Mouse (Mus musculus): ENCODE measurements around the gene Ccdc167. TPM values are rescaled to one million over a fixed set of nuclear protein-coding genes. Genes with fewer than 3 reads are reported as not detected.
"Not testable (repeated sequence)": the region's sequence is repeated elsewhere in the genome, so short reads cannot be mapped to it uniquely, and the experiment has no call there.

The Ccdc167 gene
- polyA plus RNA-seq, 1 experiment from 2014 or later, result 10.8 TPM

DNA sequence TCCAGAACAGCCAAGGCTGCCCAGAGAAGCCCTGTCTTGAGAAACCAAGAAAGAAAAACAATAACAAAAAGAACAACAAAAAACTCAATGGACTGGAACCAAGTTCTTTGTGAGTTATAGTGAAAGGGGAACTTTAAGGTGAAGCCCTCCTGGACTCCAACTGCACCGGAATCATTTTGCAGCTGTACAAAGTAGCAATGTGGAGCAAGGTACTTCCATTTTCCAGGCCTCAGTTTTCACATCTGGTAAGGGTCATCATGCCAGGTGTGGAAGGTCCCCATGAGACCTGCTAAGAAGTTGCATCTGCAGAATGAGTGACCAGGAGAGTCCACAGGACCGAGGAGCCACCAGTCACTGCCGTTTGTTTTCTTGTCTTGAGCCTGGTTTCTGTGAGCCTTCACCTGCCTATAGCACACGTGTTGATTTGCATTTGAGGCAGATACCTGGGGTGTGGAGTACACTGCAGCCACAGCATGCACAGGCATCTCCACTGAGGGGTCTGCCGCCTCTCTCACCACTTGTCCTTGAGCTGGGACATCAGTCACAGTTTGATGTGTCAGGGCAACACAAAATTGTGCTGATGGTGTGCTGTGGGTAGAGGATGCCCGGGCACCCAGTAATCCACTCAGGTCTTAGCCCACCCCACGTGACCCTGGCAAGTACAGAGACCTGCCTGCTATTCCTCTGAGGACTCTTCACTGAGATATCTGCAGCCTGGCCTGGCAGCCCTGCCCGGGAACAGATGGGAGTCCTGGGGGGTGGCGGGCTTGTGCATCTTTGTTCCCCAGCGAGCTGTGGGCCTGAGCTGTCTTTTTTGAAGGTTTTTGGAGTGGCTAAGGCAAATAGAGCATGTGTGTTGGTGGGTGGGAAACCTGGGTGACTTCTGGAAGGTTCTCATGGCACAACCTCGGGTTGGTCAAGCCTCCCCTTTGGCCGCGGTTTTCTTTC lies 3.1 kb upstream of the Ccdc167 start:
- DNase-seq (ENCODE audit: low spot score), result no peak

- DNase-seq (ENCODE audit: low spot score), result no peak
Observed at GRCm38 (mm10) chr17:29718660-29719059, 1.8 kb upstream of the Ccdc167 start.

DNA sequence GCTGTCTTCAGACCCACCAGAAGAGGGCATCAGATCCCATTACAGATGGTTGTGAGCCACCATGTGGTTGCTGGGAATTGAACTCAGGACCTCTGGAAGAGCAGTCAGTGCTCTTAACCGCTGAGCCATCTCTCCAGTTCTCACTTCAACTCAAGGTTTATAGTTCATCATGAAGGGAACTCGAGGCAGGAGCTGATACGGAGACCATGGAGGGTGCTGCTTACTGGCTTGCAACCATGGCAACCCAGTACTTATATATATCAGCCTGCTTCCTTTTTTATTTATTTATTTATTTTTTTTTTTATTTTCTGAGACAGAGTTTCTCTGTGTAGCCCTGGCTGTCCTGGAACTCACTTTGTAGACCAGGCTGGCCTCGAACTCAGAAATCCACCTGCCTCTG lies 3.1 kb downstream of the Ccdc167 start:
- DNase-seq (ENCODE audit: low spot score), result not testable (repeated sequence)

- no peak for DNase-seq (ENCODE audit: low spot score)
Observed at GRCm38 (mm10) chr17:29712565-29712964, 4.3 kb downstream of the Ccdc167 start.

DNA sequence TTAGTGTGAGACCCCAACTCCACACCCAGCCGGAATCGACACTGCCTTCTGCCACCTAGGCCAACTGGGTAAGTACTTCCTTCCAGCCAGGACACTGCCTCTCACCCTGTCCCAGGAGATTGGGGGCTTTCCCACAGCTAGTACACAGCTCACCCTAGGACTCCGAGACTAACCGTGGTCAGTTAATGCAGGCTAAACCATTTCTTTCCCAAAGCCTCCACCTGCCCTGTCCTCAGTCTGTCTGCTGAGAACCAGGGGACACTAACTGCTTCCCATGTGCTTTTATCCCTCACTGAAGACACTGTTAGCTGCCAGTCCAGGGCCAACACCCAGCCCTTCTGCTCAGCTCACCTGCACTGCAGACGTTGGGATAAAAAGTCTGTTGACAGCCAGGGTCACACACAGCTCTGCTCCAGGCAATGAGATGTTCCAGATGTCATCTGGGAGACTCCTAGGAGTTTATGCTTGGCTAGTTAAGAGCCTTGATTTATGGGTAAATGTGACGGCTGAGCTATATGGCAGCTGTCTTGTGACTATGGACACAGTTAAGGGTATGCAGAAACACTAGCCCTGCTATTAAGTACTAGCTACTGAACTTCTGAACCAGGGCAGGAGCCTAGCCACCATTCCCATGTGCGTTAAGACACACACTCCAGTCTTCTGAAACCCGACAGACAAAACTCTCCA lies 5.0 kb downstream of the Ccdc167 start:
- no peak for DNase-seq (ENCODE audit: low spot score)

DNA sequence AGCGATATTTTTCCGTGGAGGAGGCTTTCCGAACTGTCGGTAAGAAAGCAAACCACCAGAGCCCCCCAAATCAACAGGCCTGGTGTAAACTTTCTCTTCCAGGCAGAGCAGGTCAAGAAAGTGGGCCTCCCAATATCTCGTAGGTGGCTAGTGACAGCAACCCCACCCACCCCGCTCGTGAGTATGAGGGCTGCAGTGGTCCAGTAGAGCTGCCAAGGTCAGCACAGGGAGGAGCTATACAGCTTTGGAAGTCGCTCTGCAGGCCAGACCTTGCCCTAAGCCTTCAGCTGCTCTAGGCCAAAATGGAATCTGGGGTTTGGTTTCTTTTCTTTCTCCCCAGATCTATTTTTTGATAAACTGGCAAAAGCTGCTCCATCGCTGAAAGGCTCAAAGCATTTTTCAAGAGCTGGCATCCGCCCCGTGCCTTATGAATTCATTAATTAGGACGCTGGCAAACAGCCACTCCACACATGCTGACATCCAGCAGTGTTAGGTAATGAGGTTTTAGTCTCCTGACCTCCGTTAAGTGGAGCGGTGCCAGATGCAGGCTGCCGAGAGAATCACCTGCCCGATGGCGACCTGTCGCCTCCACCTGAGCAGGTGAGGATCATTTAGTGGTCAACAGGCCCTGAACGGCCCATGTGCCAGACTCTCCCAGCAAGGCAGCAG lies 5.6 kb downstream of the Ccdc167 start:
- DNase-seq (ENCODE audit: low spot score), result no peak

GRCm38 (mm10) chr17:29710562-29711044 lies 6.2 kb downstream of the Ccdc167 start:
- DNase-seq (ENCODE audit: low spot score), result no peak

GRCm38 (mm10) chr17:29708783-29709182 lies 8.1 kb downstream of the Ccdc167 start:
- DNase-seq (ENCODE audit: low spot score), result no peak

GRCm38 (mm10) chr17:29706981-29707545 lies 9.8 kb downstream of the Ccdc167 start:
- no peak for DNase-seq (ENCODE audit: low spot score)

DNA sequence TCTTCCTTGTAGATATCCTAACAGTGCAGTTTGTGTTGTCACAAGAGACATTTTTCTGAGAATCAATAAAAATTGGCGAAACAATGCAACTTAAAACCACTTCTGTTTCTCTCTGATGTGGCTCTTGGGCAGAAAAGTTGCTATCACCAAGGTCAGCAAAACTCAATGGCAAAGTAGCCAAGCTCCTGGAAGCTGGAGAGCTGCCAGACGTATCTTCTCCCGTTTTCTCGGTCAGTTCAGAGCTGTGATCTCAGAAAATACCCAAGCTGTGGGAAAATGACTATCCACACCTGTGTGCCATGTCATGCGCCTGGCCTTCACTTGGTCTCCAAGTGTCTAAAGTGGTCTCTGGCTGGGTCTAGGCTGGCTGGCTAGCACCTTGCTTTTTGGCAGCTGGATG lies 11.0 kb downstream of the Ccdc167 start:
- DNase-seq (ENCODE audit: low spot score), result no peak

- peak; percentile 67 for DNase-seq (ENCODE audit: low spot score)
Observed at GRCm38 (mm10) chr17:29704781-29705180, 12.1 kb downstream of the Ccdc167 start.

DNA sequence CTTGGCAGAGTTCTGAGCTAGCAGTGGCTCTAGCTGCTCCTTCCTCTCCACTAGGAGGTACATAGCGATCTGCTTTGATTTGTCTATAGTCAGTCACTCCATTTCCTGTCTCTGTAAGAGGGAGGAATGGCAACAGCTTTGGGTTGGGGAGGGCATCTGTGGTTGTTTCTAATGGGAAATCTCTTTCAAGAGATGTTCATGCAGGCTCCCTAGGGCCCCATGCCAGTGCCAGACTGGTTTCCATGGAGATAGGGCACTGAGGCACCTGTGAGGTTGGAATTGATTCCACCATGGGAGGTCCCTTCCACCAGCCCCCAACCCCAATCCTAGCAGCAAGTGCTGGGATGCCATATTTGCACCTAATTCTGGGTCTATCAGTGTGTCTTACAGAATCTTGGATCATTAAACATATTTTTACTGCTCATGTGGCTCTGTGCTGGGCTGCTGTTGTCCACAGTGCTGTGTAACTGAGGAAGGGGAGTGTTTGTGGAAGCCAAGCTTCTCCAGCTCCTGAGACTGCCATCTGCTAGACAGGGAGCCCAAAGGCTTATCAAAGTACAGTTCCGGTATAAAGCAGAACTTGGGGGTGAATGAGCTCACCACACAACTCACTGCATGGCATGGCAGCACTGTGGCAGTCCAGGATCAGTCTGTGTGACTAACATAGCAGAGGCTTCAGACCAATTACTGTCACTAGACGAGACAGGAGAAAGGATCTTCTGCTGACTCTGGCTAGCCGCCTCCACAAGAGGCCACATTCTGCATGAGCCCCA lies 13.7 kb downstream of the Ccdc167 start:
- peak; percentile 19 for DNase-seq (ENCODE audit: low spot score)

GRCm38 (mm10) chr17:29700573-29700972 lies 16.3 kb downstream of the Ccdc167 start:
- no peak for DNase-seq (ENCODE audit: low spot score)

GRCm38 (mm10) chr17:29698421-29698820 lies 18.4 kb downstream of the Ccdc167 start:
- no peak for DNase-seq (ENCODE audit: low spot score)

GRCm38 (mm10) chr17:29696940-29697339 lies 19.9 kb downstream of the Ccdc167 start:
- DNase-seq (ENCODE audit: low spot score), result no peak

- DNase-seq (ENCODE audit: low spot score), result no peak
Observed at GRCm38 (mm10) chr17:29694516-29694915, 22.3 kb downstream of the Ccdc167 start.

DNA sequence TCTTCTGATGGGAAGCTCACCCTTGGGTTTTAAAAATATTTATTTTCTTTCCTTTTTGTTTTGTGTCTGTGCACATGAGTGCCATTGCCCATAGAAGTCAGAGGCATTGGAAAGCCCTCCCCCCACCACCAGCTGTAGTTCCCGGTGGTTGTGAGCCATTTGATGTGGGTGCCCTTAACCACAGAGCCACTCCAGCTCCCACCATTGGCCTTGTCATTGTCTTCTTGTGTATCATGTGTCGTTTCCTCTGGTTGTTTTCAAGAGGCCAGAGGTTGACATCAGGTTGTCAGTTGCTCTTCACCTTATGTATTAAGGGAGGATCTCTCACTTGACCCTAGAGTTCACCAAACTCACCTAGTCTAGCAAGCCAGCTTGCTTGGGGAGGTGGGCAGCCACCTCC lies 23.3 kb downstream of the Ccdc167 start:
- DNase-seq (ENCODE audit: low spot score), result peak; percentile 86

DNA sequence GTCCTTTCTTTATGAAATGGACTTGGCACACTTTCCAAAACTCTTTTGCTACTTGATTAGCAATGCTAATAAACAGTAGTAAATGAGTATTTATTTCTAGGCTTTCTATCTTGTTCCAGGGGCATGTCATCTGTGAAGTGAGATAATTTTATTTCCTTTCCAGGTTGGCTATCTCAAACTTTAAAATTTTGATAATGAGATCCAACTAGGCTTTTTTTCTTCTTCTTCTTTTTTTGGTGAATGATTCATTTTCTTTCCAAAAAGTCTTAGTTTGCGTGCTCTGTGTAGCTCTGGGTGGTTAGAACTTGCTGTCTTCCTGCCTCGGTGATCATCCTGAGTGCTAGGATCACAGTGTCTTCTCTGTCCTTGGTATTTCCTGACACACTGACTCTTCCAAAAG lies 24.0 kb downstream of the Ccdc167 start:
- no peak for DNase-seq (ENCODE audit: low spot score)

DNA sequence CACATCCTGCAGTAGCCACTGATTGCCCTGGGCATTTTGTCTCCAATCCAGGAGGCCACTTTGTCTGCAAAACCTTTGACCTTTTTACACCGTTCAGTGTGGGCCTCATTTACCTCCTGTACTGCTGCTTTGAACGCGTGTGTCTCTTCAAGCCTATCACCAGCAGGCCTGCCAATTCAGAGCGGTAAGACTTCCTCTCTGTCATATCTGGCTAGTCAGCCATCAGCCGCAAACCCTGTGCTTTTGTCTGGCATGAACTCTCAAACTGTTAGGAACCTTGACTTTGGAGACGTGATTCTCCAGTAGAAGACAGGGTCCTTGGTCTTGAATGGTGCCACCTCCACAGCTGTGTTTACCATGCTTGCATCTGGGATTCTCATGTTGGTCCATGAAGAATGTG lies 26.6 kb downstream of the Ccdc167 start:
- no peak for DNase-seq (ENCODE audit: low spot score)

- no peak for DNase-seq (ENCODE audit: low spot score)
Observed at GRCm38 (mm10) chr17:29688610-29689009, 28.2 kb downstream of the Ccdc167 start.

DNA sequence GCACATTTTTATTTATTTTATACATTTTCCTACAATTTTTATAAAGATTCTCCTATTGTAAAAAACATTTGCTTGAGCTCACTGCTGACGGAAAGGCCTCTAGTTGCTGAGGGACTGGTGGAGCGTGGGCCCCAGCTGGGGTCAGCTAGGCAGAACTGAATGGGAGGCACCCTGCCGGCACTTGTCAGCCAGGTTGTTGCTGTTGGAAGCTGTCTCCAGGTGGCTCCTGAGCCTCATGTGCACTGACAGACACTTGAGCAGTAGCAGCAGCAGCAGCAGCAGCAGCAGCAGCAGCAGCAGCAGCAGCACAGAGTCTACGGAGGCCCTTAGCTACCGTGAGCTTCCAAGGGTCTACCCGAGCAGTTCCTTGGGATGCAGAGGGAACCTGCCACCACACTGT lies 29.5 kb downstream of the Ccdc167 start:
- no peak for DNase-seq (ENCODE audit: low spot score)
